Mouse (Mus musculus) forebrain, embryonic 10.5 days (tissue): ENCODE data around the gene Zfp973. TPM values are rescaled to one million over a fixed set of nuclear protein-coding genes. Genes with fewer than 3 reads are reported as not detected.
A peak's percentile ranks its signal among the peaks of the same experiment; 100 is the strongest.
"Not testable (repeated sequence)": the region's sequence is repeated elsewhere in the genome, so short reads cannot be mapped to it uniquely, and the experiment has no call there.

Experiments
- DNase-seq: peaks from one replicate; pipeline ENCODE4 v3.0.0-alpha.2; 2017; ENCODE audit warnings: low spot score; ENCODE audit errors: extremely low spot score
- H3K27ac ChIP-seq: fragments of 300-500 bp; sonication (generic); 2 replicates; pipeline ENCODE4 v1.5.1; 2016; ENCODE audit warnings: mild to moderate bottlenecking
- H3K27me3 ChIP-seq: fragments of 300-500 bp; sonication (generic); 2 replicates; pipeline ENCODE4 v1.6.1; 2016; ENCODE audit warnings: mild to moderate bottlenecking; ENCODE audit not compliant: poor library complexity, severe bottlenecking
- H3K36me3 ChIP-seq: fragments of 300-500 bp; sonication (generic); replicated peaks from 2 replicates; pipeline ENCODE4 v1.6.1; 2016; ENCODE audit warnings: mild to moderate bottlenecking, moderate library complexity
- H3K4me1 ChIP-seq: fragments of 300-500 bp; sonication (generic); 2 replicates; pipeline ENCODE4 v1.6.1; 2016
- H3K4me3 ChIP-seq: fragments of 300-500 bp; sonication (generic); 2 replicates; pipeline ENCODE4 v1.5.1; 2016; ENCODE audit warnings: mild to moderate bottlenecking, moderate library complexity
- H3K9me3 ChIP-seq: fragments of 300-500 bp; sonication (generic); 2 replicates; pipeline ENCODE4 v1.6.1; 2016; ENCODE audit warnings: mild to moderate bottlenecking, moderate library complexity
- WGBS: fragments of 180-500 bp; shearing (Covaris S2); methylation state at CpG from one replicate; pipeline ENCODE4 v1.1.7; 2016; 5-methylcytosine and 5-hydroxymethylcytosine counted together
- polyA plus RNA-seq: library from polyadenylated mRNA; unstranded; fragments of >200 nt; fragmentation: Nextera tagmentation; extraction: Ambion mirVana; gene quantifications from 2 replicates; pipeline ENCODE4 v1.2.1, GENCODE M21; 2016

Gene Zfp973
- polyA plus RNA-seq, result 12.5 and 16.6 TPM in 2 replicates

DNA sequence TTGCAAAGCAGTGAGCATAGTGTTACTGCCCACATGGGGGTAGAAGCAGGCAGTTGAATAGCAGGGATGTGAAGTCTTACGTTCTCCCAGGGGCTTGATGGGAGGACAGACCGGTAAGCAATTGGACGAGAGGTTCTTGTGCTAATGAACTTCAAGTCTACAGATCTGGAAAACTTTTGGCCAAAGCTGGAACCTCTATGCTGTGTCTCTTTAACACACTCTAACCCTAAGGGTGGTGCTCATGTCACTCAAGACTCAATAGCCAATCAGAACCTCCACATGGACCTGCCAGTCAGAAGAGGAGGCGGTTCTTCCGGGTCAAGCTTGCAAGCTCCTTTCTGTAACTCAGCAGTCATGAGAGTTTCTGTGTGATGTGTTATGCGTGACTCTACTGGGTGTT is at the start of gene Zfp973:
Zfp973 (plus strand) TSS at position 301 of the 400 bp plus-strand sequence.
- not testable (repeated sequence) for H3K36me3 ChIP-seq, H3K4me3 ChIP-seq, H3K4me1 ChIP-seq, H3K9me3 ChIP-seq, H3K27ac ChIP-seq, DNase-seq, H3K27me3 ChIP-seq
- WGBS, result no CpG with 5 or more reads among the region's 6 CpGs

GRCm38 (mm10) chr2:176636244-176636643 is 34.1 kb upstream of the Zfp973 start, which contains the start of gene Gm14308:
Gene Gm14308 (minus strand): TSS chr2:176636344.
- H3K27me3 ChIP-seq, H3K9me3 ChIP-seq, H3K36me3 ChIP-seq, H3K4me3 ChIP-seq, H3K27ac ChIP-seq, DNase-seq, H3K4me1 ChIP-seq: not testable (repeated sequence)
- no CpG with 5 or more reads among the region's 4 CpGs for WGBS

DNA sequence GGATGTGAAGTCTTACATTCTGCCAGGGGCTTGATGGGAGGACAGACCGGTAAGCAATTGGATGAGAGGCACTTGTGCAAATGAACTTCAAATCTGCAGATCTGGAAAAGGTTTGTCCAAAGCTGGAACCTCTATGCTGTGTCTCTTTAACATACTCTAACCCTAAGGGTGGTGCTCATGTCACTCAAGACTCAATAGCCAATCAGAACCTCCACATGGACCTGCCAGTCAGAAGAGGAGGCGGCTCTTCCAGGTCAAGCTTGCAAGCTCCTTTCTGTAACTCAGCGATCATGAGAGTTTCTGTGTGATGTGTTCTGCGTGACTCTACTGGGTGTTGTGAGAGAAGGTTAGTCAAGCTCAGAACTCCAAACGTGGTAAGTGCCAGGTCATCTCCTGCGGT is 37.7 kb downstream of the Zfp973 start, which contains the start of gene Gm14305:
Gm14305 (plus strand) TSS at position 278 of the 400 bp plus-strand sequence.
- Histone ChIP-seq H3K4me3 (peak within 1 kb of the TSS; percentile 53), H3K27ac (peak within 1 kb of the TSS; percentile 63; the same call in 1 of the 2 replicates)
- DNase-seq, H3K36me3 ChIP-seq, H3K4me1 ChIP-seq, H3K27me3 ChIP-seq, H3K9me3 ChIP-seq: not testable (repeated sequence)
- WGBS, result 13% methylated on average over 1 of the region's 6 CpGs

Other genes starting within 250 kb of the Zfp973 start
- gene Gm14435, start 246.9 kb upstream of the Zfp973 start, polyA plus RNA-seq, result 10.8 and 11.5 TPM in 2 replicates
- gene Gm14434, start 183.7 kb upstream of the Zfp973 start, polyA plus RNA-seq, result 2.8 and 3.7 TPM in 2 replicates
- gene Zfp967, start 149.5 kb upstream of the Zfp973 start, polyA plus RNA-seq, result not detected in 2 replicates
- gene Gm14308, start 34.2 kb upstream of the Zfp973 start, polyA plus RNA-seq, result 16.8 and 17.2 TPM in 2 replicates
- gene Gm14305, start 37.8 kb downstream of the Zfp973 start, polyA plus RNA-seq, result 31.5 and 35.4 TPM in 2 replicates
- 12.3 and 18.5 TPM in 2 replicates for gene Gm14295, start 128.1 kb downstream of the Zfp973 start, polyA plus RNA-seq
- gene Gm14408, start 160.6 kb downstream of the Zfp973 start, polyA plus RNA-seq, result not detected in 2 replicates